Mouse (Mus musculus) small intestine, adult 2 months (tissue): ENCODE results near the gene Lrrc8c.

ENCODE experiments used
- CTCF ChIP-seq: fragments of 200-500 bp; IDR thresholded peaks from 2 replicates; pipeline ENCODE4 v1.5.1; 2012; ENCODE audit warnings: low read depth, mild to moderate bottlenecking, control low read depth, inconsistent platforms, low read length, moderate library complexity, mixed read lengths; ENCODE audit not compliant: insufficient replicate concordance, insufficient read length; ENCODE audit errors: extremely low read depth
- POLR2A ChIP-seq: fragments of 200-500 bp; IDR thresholded peaks from 2 replicates; pipeline ENCODE4 v1.6.1; 2012; ENCODE audit warnings: low read depth, mild to moderate bottlenecking, control low read depth, inconsistent platforms, low read length, moderate library complexity

DNA sequence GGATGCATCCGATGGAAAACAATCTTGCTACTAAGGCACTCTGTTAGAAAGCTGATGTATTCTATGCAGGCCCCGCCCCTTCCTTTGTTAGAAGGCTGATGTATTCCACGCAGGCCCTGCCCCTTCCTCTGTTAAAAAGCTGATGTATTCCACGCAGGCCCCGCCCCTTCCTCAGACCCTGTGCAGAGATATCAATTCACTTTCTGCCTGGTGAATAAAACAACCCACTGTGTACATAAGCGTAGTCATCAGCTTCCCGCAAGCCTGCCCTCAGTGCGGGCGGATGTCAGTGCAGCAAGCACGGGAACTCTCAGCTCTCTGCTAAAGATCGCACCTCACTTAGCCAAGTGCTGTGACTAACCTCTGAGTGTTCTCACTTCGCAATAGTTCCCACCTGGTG, 90.5 kb downstream of the Lrrc8c start:
- TF ChIP-seq POLR2A (no peak), CTCF (no peak)
